Mouse (Mus musculus): ENCODE results near the gene Slc30a3.
"Not testable (repeated sequence)": the region's sequence is repeated elsewhere in the genome, so short reads cannot be mapped to it uniquely, and the experiment has no call there.

Slc30a3 gene

DNA sequence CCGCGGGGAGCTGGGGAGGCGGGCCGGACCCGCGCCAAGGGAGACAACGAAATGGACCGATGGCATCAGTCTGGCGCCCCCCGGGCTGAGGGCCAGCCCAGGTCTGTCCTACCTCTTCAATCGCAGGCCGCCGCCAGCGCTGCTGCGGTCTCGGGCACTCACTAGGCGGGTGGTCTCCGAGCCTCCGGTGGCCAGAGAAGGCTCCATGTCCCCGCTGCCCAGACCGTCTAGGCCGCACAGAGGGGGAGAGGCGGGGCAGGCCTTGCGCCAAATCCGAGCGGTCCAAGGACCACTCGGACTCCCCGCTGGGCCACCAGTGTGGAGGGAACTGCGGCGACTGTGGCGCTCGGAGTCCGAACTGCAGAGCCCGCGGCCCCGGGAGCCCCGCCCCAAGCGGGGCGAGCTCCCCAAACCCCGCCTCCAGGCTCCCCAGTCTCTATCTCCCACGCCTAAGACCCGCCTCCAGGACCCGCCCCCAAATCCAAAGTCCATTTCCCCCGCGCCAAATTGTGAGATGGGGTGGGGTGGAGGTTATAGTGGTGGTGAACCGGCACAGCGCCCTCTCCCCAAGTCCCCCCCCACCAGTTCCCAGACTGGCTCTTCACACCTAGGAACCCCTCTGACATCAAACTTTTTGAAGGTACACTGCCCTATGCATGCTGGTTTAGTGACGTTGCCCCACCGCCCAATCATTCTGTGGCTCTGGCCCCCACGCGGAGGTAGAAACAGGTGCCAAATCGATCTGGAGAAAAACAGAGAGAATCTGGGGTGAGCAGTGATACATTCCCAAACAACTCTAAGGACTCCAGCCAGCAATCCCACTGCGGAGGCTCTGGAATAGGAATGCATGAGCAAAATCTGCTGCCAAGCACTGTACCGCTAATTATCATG is 14.6 kb downstream of the Slc30a3 start:
- no peak for DNase-seq (ENCODE audit: low spot score in 2 of 2)

DNA sequence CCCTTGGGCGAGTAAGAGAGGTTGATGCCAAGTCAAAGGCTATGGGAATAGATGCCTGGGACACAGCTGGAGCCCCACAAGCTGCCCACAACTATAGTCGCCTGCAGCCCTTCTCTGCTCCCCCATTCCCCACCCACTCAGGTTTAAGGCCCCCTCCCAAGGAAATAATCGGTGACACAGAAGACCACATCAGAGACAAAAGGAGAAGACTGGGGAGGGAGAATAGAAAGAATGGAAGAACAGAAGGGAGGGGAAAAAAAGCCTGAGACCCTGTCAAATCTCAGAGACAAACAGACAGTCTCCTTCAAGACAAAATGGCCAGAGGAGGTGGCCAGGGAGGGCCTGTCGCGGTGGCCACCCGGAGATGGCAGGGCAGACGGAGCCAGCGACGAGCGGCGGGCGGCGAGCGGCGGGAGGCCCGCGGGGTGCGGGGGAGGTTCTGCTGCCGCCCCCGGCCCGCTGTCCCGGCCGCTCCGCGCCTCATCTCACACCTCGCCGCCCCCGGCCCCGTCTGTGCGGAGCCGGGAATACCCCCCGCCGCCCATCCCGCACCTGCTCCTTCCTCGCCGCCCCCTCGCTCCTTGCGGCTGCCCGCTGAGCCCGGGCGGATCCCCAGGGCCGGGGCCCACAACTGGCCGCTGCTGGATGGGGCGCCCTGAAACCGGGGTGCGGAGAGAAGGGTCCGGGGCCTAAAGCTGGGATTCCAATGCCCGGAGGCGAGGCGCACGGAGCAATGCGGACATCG is 15.6 kb downstream of the Slc30a3 start:
- DNase-seq (ENCODE audit: low spot score in 2 of 2), result no peak

DNA sequence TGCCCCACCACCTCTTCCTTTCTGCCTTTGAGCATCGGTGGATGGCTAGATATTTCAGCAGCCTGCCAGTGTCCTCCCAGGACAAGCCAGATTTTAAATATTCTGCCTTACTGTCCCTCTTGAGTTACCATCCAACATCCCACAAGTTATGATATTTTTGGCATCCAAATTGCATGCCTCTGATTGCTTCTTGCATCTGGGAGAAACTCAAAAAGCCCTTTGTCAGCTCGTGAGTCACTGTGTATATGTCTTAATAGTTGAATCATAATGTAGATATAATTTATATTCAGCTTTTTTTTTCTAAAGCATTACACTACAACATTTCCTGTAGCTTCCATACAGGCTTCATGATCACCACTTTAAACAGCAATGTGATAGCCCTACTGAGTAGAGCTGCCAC is 20.9 kb downstream of the Slc30a3 start:
- no peak for DNase-seq (ENCODE audit: low spot score in 2 of 2)

DNA sequence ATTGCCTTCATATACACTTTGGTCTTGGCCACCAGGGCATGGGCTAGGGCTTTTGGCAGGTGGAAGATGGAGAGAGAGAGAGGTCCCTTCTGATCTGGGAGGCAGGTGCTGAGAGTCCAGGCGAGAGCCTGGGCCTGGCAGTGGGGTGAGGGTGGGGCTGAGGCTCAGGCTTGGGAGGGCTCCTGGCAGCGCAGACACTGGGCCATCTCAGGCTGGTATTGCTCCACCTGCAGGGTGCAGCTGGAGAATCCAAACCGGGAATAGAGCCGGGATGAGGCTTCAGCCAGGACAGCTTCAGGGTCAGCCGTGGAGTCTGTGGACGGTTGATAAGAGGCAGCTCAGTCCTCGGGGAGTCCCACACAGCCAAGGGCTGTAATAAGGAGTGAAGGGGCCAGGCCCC is 21.4 kb downstream of the Slc30a3 start:
- no peak for DNase-seq (ENCODE audit: low spot score in 2 of 2)

DNA sequence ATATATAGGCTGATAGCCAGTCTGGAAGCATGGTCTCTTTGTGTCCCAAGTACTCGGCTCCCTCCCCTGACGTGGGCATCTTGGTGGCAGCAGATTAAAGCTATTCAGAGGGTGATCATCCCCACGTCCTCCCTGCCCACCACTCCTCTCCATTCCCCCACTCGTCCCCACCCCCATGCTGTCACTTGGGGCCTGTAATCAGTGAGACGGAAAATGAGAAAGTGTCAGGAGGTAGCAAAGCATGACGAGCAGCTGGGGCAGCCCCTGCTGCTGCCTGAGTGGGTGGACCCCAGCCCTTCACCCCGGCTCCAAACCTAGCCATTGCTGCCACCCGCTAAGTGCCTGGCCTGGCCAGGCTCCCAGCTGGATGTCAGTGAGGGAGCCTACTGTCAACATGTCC is 24.1 kb downstream of the Slc30a3 start:
- no peak for DNase-seq (ENCODE audit: low spot score in 2 of 2)

DNA sequence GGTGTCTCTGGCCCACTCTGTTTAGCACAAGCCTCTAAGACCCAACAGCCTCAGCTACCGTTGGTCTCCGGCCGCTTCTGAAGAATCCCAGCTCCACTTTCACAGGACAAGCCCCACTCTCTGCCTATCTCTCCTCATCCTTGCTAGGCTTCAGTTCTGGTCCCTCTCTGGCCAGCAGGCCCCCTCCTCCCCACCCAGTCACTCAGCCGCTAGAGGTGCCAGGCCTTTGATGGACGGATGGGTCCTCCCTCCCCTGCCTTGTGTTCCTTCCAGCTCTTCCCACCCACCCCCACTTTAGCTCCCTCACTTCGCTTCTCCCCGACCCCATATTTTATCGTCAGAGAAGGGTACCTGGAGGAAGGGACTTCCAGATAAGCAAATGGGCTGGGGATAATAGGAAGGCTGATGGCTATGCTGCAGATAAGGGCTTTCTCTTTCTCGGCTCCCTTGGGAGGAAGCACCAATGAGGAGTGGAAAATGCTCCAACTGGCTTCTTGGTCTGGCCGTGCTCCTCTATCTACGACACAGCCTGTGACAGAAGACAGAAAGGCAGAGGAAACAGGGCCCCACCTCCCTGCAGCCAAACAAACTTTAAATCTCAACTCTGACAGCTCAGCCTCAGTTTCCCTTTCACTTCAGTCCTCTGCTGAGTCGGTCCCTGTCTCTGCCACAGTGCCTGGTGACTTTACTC is 25.0 kb downstream of the Slc30a3 start:
- no peak for DNase-seq (ENCODE audit: low spot score in 2 of 2)

DNA sequence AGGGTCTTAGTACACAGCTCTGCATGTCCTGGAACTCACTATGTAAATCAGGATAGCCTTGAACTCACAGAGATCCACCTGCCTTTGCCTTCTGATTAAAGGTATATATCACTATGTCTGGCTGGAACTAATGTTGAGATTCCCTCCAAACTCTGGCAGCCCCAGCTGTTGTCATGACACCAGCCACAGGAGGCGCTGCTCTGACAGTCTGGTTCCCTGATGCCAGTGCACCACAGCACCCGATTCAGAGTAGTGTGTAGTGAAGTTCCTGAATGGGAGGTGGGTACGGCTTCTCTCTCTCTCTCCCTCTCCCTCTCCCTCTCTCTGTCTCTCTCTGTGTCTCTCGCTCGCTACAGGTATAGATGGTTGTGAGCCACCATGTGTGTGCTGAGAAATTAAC is 25.7 kb downstream of the Slc30a3 start:
- DNase-seq (ENCODE audit: low spot score in 2 of 2), result peak in 1 of 2 experiments; percentile 55

DNA sequence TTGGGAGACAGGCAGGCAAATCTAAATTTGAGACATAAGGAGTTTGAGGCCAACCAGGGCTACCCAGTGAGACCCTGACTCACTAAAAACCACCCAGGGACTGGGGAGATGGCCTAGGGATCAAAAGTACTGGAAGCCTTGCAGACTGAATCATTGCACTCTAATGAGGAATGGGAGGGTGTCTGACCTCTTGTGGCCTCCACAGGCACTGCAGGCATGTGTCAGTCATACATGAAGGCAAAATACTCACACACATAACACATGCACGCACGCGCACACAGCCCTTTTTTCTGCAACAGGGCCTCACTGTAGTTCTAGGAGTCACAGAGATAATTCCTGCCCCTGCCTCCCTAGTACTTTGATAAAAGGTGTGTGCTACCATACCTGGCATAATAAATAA is 26.7 kb downstream of the Slc30a3 start:
- no peak for DNase-seq (ENCODE audit: low spot score in 2 of 2)

DNA sequence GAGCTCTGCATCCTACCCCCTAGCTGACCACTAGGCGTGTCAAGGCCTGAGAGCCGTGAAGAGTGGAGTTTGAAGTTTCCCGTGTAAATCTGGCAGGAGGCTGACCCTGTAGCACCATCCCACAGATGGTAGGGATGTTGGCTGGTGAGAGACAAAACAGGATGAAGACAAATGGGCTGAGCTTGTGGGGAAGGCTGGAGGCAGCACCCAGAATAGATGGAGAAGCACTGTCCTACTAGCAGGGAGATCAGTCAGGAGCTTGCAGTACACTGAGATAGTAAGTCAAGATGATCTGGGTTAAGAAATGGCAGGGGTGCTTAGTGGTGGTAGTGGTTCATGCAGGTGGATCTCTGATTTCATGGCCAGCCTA is 27.3 kb downstream of the Slc30a3 start:
- DNase-seq (ENCODE audit: low spot score in 2 of 2), result no peak

DNA sequence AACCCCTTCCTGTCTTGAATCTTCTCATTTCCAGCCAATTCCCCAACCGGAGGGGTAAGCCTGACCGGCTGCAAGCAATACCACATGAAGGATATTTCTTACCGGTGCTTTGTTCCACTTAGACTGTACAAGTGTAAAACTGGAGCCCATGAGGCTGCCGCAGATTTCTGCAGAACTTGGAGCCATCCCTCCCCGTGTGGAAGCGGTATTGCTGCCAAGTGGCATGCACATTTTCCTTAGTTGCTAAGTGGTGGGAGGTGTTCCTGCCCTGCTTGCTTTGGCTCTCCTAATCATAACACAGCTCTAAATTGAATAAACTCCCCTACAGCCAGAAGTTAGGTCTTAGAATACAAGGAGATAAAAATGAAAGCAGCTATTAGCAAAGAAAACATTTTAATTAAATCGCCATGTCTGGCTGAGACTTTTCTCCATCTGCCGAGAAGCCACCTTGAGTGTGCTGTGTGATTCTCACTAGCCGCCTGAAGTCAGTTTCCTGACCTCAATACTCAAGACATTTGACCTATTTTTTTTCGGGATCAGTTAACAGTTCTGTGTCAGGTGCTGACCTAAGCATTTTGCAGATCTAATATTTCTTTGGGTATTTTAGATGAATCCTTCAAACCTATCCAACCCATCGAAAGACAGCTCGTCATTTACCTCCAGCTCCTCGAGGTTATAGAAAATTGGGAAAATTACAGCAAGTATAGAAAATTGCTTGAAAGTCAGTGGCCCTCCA is 27.8 kb downstream of the Slc30a3 start:
- DNase-seq (ENCODE audit: low spot score in 2 of 2), result no peak

DNA sequence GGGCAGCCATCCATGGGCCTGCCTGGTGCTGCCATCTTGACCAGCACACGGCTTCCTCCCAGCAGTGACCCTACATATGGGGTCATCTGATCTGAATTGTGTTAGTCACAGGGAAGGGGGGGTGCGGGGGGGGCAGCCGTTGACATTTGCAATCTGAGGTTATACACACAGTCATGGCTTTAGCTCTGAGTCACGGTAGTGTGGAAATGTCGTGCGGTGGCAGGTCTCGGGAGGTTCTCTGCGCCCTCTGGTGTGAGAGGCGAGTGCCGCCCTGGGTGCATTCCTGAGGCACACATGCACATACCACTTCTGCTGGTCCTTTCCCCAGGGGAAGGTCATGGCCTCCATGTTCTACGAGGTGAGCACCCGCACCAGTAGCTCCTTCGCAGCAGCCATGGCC is 31.7 kb downstream of the Slc30a3 start:
- no peak for DNase-seq (ENCODE audit: low spot score in 2 of 2)

DNA sequence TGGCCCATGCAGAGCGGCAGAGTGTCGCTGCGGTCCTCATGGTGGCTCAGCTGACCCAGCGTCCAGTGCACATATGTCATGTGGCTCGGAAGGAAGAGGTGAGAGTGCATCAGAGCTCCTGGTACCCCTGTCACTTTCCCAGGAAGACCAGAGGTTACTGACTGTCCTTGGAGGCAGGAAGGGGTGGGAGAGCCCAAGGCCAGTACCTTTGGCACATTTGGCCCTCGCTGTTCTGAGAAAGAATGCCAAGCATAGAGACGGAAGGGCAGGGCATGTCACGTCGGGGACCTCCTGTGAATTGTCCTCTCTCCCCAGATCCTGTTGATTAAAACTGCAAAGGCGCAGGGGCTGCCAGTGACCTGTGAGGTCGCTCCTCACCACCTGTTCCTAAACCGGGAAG is 34.9 kb downstream of the Slc30a3 start:
- no peak for DNase-seq (ENCODE audit: low spot score in 2 of 2)

DNA sequence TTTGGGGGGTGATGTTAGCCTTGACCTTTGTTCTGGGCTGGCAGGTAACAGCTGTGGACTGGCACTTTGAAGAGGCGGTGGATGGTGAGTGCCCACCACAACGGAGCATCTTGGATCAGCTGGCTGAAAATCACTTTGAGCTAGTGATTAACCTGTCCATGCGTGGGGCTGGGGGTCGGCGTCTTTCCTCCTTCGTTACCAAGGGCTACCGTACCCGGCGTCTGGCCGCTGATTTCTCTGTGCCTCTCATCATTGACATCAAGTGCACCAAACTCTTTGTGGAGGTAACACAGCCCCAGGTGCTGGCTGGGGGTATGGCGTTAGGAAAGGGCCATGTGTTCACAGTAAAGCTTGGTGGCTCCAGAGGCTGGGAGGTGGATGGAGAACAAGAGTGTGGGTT is 36.2 kb downstream of the Slc30a3 start:
- no peak for DNase-seq (ENCODE audit: low spot score in 2 of 2)

DNA sequence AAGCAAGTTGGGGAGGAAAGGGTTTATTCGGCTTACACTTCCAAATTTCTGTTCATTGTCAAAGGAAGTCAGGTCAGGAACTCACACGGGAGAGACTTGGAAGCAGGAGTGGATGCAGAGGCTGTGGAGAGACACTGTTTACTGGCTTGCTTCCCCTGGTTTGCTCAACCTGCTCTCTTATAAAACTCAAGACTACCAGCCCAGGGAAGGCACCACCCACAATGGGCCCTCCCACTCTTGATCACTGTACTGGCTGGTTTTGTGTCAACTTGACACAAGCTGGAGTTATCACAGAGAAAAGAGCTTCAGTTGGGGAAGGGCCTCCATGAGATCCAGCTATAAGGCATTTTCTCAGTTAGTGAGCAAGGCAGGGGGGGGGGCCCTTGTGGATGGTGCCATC is 37.0 kb downstream of the Slc30a3 start:
- no peak for DNase-seq (ENCODE audit: low spot score in 2 of 2)

DNA sequence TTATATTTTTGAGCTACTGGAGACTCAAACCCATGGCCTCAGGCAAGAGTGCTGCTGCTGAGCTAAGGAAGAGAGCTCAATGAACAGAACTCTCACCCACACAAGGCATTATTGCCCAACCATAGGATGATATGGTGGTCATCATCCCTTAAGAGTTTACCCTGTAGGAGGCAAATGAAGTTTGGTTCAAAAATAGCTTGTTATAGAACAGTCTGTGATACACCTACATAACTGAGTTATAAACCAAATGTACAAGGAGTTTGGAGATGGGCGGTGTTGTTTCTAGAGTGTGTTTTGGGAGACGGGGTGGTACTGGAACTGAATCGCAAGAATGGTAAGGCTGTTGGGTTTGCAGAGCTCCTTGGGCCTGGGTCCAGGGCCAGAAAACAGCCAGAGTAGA is 38.2 kb downstream of the Slc30a3 start:
- no peak for DNase-seq (ENCODE audit: low spot score in 2 of 2)

DNA sequence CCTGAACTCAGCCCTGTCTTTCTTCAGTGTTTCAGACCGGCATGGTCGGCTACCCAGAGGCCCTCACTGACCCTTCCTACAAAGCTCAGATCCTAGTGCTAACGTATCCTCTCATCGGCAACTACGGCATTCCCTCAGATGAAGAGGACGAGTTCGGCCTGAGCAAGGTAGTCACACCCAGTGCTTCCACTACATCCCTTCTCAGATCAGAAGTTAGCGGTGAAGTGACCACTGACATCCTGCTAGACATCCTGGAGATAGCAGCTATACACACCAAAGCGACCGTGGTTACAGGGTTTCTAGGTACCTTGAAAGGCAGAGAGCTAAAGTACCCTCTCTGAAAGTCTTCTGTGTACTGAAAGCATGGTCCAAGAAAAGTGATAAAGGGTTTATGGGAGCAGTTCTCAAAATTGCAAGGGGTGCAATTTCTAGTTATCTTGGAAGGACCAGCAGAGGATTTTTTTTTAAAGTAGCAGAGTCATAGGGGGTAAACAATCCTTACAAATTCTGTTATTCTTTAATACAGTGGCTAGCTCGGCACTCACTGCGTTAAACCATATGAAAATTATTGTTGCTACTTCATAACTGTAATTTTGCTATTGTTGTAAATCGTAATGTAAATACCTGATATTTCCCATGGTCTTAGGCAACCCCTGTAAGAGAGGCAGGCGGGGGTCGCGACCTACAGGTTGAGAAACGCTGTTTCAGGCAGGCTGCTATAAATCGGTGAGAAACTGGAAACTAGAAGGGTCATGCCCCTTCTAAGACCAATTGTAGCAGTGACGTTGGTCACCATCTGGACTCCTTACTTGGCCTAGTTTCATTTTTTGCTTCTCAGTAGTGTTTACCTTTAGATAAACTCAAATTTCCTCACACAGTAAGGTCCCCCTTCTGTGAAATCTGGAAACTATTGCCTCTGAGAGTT is 52.6 kb downstream of the Slc30a3 start:
- no peak for DNase-seq (ENCODE audit: low spot score in 2 of 2)

DNA sequence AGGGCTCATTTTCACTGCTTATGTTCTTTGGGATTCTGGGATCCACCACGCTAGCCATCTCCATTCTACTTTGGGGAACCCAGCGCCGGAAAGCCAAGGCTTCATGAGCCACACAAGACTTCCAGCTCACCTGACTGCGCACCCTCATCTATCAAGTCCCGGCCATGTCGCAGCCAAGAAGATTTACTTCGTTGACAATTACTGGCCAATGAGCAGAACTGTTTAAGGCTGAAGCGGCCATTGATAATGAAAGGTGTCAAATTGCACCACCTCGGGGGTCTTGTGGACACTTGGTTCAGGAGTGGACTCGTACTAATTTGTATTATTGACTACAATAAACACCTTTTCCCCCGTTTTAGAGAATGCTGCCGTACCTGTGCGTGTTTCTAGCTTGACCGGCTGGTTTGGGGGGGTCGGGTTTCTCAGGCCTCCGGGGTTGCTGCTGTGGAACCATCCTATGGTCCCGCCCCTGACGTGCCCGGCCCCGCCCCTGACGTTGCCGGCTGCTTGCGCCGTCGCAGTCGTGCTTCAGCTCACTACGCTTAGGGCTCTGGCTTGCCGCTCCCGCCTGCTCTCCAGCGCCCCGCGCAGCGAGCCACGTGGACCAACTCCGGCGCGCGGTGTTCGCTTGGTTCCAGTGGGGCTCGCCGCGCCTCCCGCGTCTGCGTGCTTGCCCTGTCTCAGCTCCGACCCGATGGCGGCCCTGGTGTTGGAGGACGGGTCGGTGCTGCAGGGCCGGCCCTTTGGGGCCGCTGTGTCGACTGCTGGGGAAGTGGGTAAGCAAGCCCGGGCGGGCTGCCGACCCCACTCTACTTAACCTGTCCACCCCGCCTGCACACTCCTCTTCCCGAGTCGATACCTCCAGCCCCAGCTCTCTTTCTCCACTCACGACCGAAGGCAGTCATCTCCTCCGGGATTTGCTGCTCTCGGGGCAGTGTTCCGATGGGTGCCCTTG is 53.5 kb downstream of the Slc30a3 start, which contains the start of gene Cad:
Cad (plus strand) TSS at position 520 of the 955 bp plus-strand sequence.
- peak; percentile 92 to 95 for DNase-seq (ENCODE audit: low spot score in 2 of 2)

DNA sequence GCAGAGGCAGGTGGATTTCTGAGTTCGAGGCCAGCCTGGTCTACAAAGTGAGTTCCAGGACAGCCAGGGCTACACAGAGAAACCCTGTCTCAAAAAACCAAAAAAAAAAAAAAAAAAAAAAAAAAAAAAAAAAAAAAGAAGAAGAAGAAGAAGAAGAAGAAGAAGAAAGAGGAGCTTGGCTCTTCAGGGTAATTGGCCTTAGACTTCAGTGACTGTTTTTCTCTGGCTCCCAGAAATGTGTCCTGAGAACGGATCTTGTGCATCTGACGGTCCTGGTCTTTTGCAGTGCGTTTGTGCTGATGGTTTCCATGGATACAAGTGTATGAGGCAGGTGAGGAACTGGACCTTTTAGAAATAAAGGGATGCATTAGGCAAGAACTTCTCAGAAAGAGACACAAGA is 54.3 kb downstream of the Slc30a3 start:
- DNase-seq (ENCODE audit: low spot score in 2 of 2), result not testable (repeated sequence)

DNA sequence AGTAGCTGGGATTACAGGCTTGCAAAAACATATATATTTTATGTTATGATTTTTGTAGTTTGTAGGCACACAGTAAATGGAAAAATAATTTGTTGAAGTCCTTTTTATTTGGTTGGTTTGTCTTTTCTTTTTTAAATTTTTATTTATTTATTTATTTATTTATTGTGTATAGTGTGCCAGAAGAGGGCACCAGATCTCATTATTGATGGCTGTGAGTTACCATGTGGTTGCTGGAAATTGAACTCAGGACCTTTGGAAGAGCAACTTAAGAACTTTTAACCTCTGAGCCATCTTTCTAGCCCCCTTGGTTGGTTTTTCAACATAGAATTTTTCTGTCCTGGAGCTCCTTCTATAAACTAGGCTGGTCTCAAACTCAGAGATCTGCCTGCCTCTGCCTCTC is 57.6 kb downstream of the Slc30a3 start:
- DNase-seq (ENCODE audit: low spot score in 2 of 2), result no peak

Data from urinary bladder, postnatal 36 days (tissue).